Comparison of ENCODE assay signal across 25 mouse cellular contexts in genomic region chr7:104398492-104398891, GRCm38 (mm10). TPM values are rescaled to one million over a fixed set of nuclear protein-coding genes. Genes with fewer than 3 reads are reported as not detected.
"Had no signal": no experiment of that assay in that cellular context is flagged by ENCODE, and none has a peak within 500 bp of the region (broad histone marks: within the 10 kb centered on the region; RNA-seq: fewer than 3 reads in every experiment).

No protein-coding gene starts in this region.

- H3K36me3 ChIP-seq: limb, embryonic 10.5 days; limb, embryonic 13.5 days; midbrain, embryonic 12.5 days; midbrain, embryonic 15.5 days; neural tube, embryonic 12.5 days; neural tube, embryonic 15.5 days had no signal

- H3K27ac ChIP-seq: limb, embryonic 10.5 days; limb, embryonic 13.5 days; liver, embryonic 14.5 days; midbrain, embryonic 12.5 days; midbrain, embryonic 15.5 days; neural tube, embryonic 12.5 days; neural tube, embryonic 15.5 days; stomach, postnatal 0 days had no signal

- H3K4me3 ChIP-seq: limb, embryonic 10.5 days; limb, embryonic 13.5 days; midbrain, embryonic 12.5 days; midbrain, embryonic 15.5 days; neural tube, embryonic 12.5 days; neural tube, embryonic 15.5 days had no signal

- H3K4me1 ChIP-seq: limb, embryonic 10.5 days; limb, embryonic 13.5 days; midbrain, embryonic 12.5 days; midbrain, embryonic 15.5 days; neural tube, embryonic 12.5 days; neural tube, embryonic 15.5 days had no signal

- H3K9ac ChIP-seq: limb, embryonic 13.5 days; liver, embryonic 14.5 days; liver, postnatal 0 days; lung, embryonic 14.5 days; midbrain, embryonic 12.5 days; midbrain, embryonic 15.5 days; neural tube, embryonic 12.5 days; neural tube, embryonic 15.5 days had no signal

- ATAC-seq: intestine, embryonic 16.5 days; liver, postnatal 0 days; lung, postnatal 0 days; midbrain, embryonic 15.5 days had no signal

- DNase-seq: kidney, adult 18-20 months; kidney, postnatal 10 days; kidney, postnatal 36 days; liver, postnatal 0 days; lung, embryonic 14.5 days; thymus, adult 2 months; thymus, postnatal 14 days; thymus, postnatal 4 days had no signal

- H3K9me3 ChIP-seq: limb, embryonic 10.5 days; limb, embryonic 13.5 days; midbrain, embryonic 12.5 days; midbrain, embryonic 15.5 days; neural tube, embryonic 12.5 days; neural tube, embryonic 15.5 days had no signal

- H3K4me2 ChIP-seq: limb, embryonic 13.5 days; liver, embryonic 11.5 days; lung, embryonic 14.5 days; midbrain, embryonic 12.5 days; midbrain, embryonic 15.5 days; neural tube, embryonic 12.5 days; neural tube, embryonic 15.5 days had no signal

- H3K27me3 ChIP-seq: limb, embryonic 13.5 days; midbrain, embryonic 12.5 days; midbrain, embryonic 15.5 days; neural tube, embryonic 12.5 days; neural tube, embryonic 15.5 days had no signal

RNA-seq across cellular contexts. Expression of gene Trim30c, which starts 2.1 kb away (rescaled TPM):
- total RNA-seq: layer of hippocampus, postnatal 14 days; left cerebral cortex, adult 18-20 months; left cerebral cortex, postnatal 25 days had no signal
- polyA plus RNA-seq: limb, embryonic 10.5 days; limb, embryonic 13.5 days; neural tube, embryonic 12.5 days; neural tube, embryonic 15.5 days; small intestine, adult 2 months; stomach, embryonic 14.5 days; thymus, adult 2 months had no signal

RNA-seq across cellular contexts. Expression of gene Trim30b, which starts 28.8 kb away (rescaled TPM):
- total RNA-seq: layer of hippocampus, postnatal 14 days; left cerebral cortex, postnatal 25 days had no signal
- polyA plus RNA-seq: kidney, embryonic 14.5 days; limb, embryonic 13.5 days; midbrain, embryonic 12.5 days; neural tube, embryonic 12.5 days; neural tube, embryonic 15.5 days had no signal
